In the genomic region with DNA sequence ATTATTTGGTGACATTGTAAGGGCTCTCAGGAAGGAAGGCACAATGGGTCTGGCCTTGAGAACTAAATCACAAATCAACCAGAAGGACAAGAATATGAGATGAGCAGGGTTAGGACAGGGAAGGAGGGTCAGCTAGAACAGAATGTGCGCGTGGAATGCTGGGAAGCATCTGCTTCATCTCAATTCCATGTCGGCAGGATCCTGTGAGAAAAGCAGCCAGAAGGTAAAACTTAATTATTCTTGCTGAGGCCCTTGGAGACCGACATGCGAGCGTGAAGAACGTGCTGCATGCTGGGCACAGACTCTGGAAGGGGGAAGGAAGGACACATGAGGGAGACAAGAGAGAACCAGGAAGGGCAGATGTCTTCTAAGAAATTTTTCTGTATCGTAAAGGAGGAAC, we compare ENCODE assay signal across 19 mouse cellular contexts.
A peak's percentile ranks its signal among the peaks of the same experiment; 100 is the strongest.
DNase-seq lines count a peak whose midpoint lies in the region; ATAC-seq and TF ChIP-seq lines count a peak whose summit lies in the region.
"Had no signal": no experiment of that assay in that cellular context is flagged by ENCODE, and none has a peak within 500 bp of the region (broad histone marks: within the 10 kb centered on the region; RNA-seq: fewer than 3 reads in every experiment).

No protein-coding gene starts in this region.

- H3K27me3 ChIP-seq in forebrain, embryonic 10.5 days (ENCODE audit: poor library complexity, severe bottlenecking): no peaks in the 10 kb centered on the region
- no peaks in the 10 kb centered on the region for H3K27me3 ChIP-seq in forebrain, embryonic 16.5 days (replicated peaks; ENCODE audit: control insufficient read depth, insufficient read depth, low read length)
- H3K27me3 ChIP-seq in kidney, embryonic 16.5 days (ENCODE audit: insufficient read depth, low read length): no peaks in the 10 kb centered on the region
- H3K27me3 ChIP-seq in midbrain, postnatal 0 days (ENCODE audit: insufficient read depth, low read length): no peaks in the 10 kb centered on the region
- no peaks in the 10 kb centered on the region for H3K27me3 ChIP-seq in midbrain, embryonic 11.5 days (ENCODE audit: control insufficient read depth, insufficient read depth, low read length)
- H3K27me3 ChIP-seq: embryonic facial prominence, embryonic 15.5 days; limb, embryonic 12.5 days; liver, embryonic 12.5 days had no signal

- no peak for DNase-seq in forebrain, embryonic 10.5 days (ENCODE audit: extremely low spot score, low spot score)
- peak; percentile 7 for DNase-seq in kidney, adult 18-20 months
- DNase-seq in midbrain, postnatal 0 days (ENCODE audit: low spot score): peak; percentile 24
- DNase-seq in midbrain, embryonic 11.5 days (ENCODE audit: low spot score, missing footprints): no peak
- DNase-seq in lung, postnatal 10 days: no peak
- DNase-seq: adrenal gland, postnatal 14 days; cerebellum, adult 2 months; gastrocnemius, postnatal 10 days; heart, adult 11 months; lung, adult 2 months; lung, postnatal 36 days; thymus, postnatal 14 days had no signal

- ATAC-seq in forebrain, embryonic 16.5 days: no peak
- no peak for ATAC-seq in kidney, embryonic 16.5 days (ENCODE audit: low FRiP score, low TSS enrichment)
- no peak for ATAC-seq in midbrain, postnatal 0 days (ENCODE audit: low FRiP score)
- no peak for ATAC-seq in midbrain, embryonic 11.5 days (ENCODE audit: low FRiP score)
- ATAC-seq: intestine, embryonic 16.5 days; liver, embryonic 12.5 days had no signal

- H3K4me1 ChIP-seq in forebrain, embryonic 10.5 days: peaks cover 11% of the 10 kb centered on the region
- peaks cover 5% of the 10 kb centered on the region; the same call in 1 of the 2 replicates for H3K4me1 ChIP-seq in forebrain, embryonic 16.5 days (replicated peaks; ENCODE audit: control insufficient read depth, insufficient read depth, low read length)
- H3K4me1 ChIP-seq in kidney, embryonic 16.5 days (ENCODE audit: insufficient read depth, low read length): peaks cover 7% of the 10 kb centered on the region
- no peaks in the 10 kb centered on the region for H3K4me1 ChIP-seq in midbrain, postnatal 0 days (ENCODE audit: insufficient read depth, low read length)
- peaks cover 5% of the 10 kb centered on the region; the same call in 1 of the 2 replicates for H3K4me1 ChIP-seq in midbrain, embryonic 11.5 days (ENCODE audit: control insufficient read depth, insufficient read depth, low read length)

- no peak overlapping the region for H3K4me2 ChIP-seq in forebrain, embryonic 16.5 days (ENCODE audit: low read length)
- no peak overlapping the region for H3K4me2 ChIP-seq in kidney, embryonic 16.5 days (replicated peaks; ENCODE audit: low read depth, low read length)
- H3K4me2 ChIP-seq in midbrain, postnatal 0 days (ENCODE audit: low read depth, low read length, poor library complexity, severe bottlenecking): no peak overlapping the region
- H3K4me2 ChIP-seq in midbrain, embryonic 11.5 days: no peak overlapping the region
- H3K4me2 ChIP-seq: embryonic facial prominence, embryonic 15.5 days; limb, embryonic 12.5 days; liver, embryonic 12.5 days had no signal

- H3K27ac ChIP-seq in forebrain, embryonic 10.5 days: peak overlapping the region; percentile 53; the same call in 1 of the 2 replicates
- no peak overlapping the region for H3K27ac ChIP-seq in forebrain, embryonic 16.5 days (ENCODE audit: low read length)
- no peak overlapping the region for H3K27ac ChIP-seq in kidney, embryonic 16.5 days (ENCODE audit: low read length)
- no peak overlapping the region for H3K27ac ChIP-seq in midbrain, postnatal 0 days (ENCODE audit: low read depth, low read length)
- H3K27ac ChIP-seq in midbrain, embryonic 11.5 days (ENCODE audit: low read depth, low read length): no peak overlapping the region
- H3K27ac ChIP-seq: embryonic facial prominence, embryonic 15.5 days; limb, embryonic 12.5 days; liver, embryonic 12.5 days had no signal

- 61% methylated on average over 8 of the region's 8 CpGs for WGBS in forebrain, embryonic 10.5 days
- WGBS in forebrain, embryonic 16.5 days: 45% methylated on average over 8 of the region's 8 CpGs
- 37% methylated on average over 8 of the region's 8 CpGs for WGBS in kidney, embryonic 16.5 days
- 29% methylated on average over 8 of the region's 8 CpGs for WGBS in midbrain, postnatal 0 days
- WGBS in midbrain, embryonic 11.5 days: 63% methylated on average over 8 of the region's 8 CpGs

- no peaks in the 10 kb centered on the region; the same call in 1 of the 2 replicates for H3K36me3 ChIP-seq in forebrain, embryonic 10.5 days (replicated peaks)
- H3K36me3 ChIP-seq in forebrain, embryonic 16.5 days (ENCODE audit: control insufficient read depth, insufficient read depth): no peaks in the 10 kb centered on the region
- no peaks in the 10 kb centered on the region for H3K36me3 ChIP-seq in kidney, embryonic 16.5 days (ENCODE audit: insufficient read depth, low read length)
- no peaks in the 10 kb centered on the region for H3K36me3 ChIP-seq in midbrain, postnatal 0 days (ENCODE audit: insufficient read depth, low read length)
- no peaks in the 10 kb centered on the region for H3K36me3 ChIP-seq in midbrain, embryonic 11.5 days (ENCODE audit: control insufficient read depth, insufficient read depth, low read length)
- H3K36me3 ChIP-seq: embryonic facial prominence, embryonic 15.5 days; limb, embryonic 12.5 days; liver, embryonic 12.5 days had no signal

- no peaks in the 10 kb centered on the region; the same call in 1 of the 2 replicates for H3K9me3 ChIP-seq in forebrain, embryonic 10.5 days
- H3K9me3 ChIP-seq in forebrain, embryonic 16.5 days (ENCODE audit: control insufficient read depth, low read length): peaks cover 3% of the 10 kb centered on the region
- peaks cover 3% of the 10 kb centered on the region; the same call in 1 of the 2 replicates for H3K9me3 ChIP-seq in kidney, embryonic 16.5 days (ENCODE audit: low read length)
- H3K9me3 ChIP-seq in midbrain, postnatal 0 days (ENCODE audit: low read length): no peaks in the 10 kb centered on the region
- no peaks in the 10 kb centered on the region; the same call in 1 of the 2 replicates for H3K9me3 ChIP-seq in midbrain, embryonic 11.5 days (ENCODE audit: control insufficient read depth, low read length)
- H3K9me3 ChIP-seq: embryonic facial prominence, embryonic 15.5 days had no signal

- no peak overlapping the region for H3K9ac ChIP-seq in forebrain, embryonic 16.5 days (replicated peaks; ENCODE audit: low read depth, low read length)
- no peak overlapping the region for H3K9ac ChIP-seq in kidney, embryonic 16.5 days (replicated peaks; ENCODE audit: low read length)
- H3K9ac ChIP-seq in midbrain, postnatal 0 days (replicated peaks; ENCODE audit: low read length, poor library complexity, severe bottlenecking): no peak overlapping the region
- H3K9ac ChIP-seq in midbrain, embryonic 11.5 days (ENCODE audit: low read length): no peak overlapping the region
- H3K9ac ChIP-seq: embryonic facial prominence, embryonic 15.5 days; limb, embryonic 12.5 days; liver, embryonic 12.5 days had no signal

- no peak for TF ChIP-seq CTCF in midbrain, postnatal 0 days (IDR thresholded peaks at IDR 0.05)

- H3K4me3 ChIP-seq in forebrain, embryonic 10.5 days: no peak overlapping the region
- no peak overlapping the region for H3K4me3 ChIP-seq in forebrain, embryonic 16.5 days (replicated peaks; ENCODE audit: low read length)
- no peak overlapping the region for H3K4me3 ChIP-seq in kidney, embryonic 16.5 days (ENCODE audit: low read length)
- H3K4me3 ChIP-seq in midbrain, postnatal 0 days (ENCODE audit: low read depth, low read length): no peak overlapping the region
- no peak overlapping the region for H3K4me3 ChIP-seq in midbrain, embryonic 11.5 days (ENCODE audit: low read depth, low read length)
- H3K4me3 ChIP-seq: embryonic facial prominence, embryonic 15.5 days; limb, embryonic 12.5 days; liver, embryonic 12.5 days; myocyte had no signal

Comparison
In these comparisons a context has a peak if more than half of its experiments do, and no peak if none do; other contexts are left out.
1. DNase-seq: peak in kidney, adult 18-20 months (single experiment) and midbrain, postnatal 0 days (single experiment); none in forebrain, embryonic 10.5 days (single experiment), midbrain, embryonic 11.5 days (single experiment) and lung, postnatal 10 days (single experiment).